Mouse (Mus musculus): ENCODE measurements around the gene Gm8857.
"Not testable (repeated sequence)": the region's sequence is repeated elsewhere in the genome, so short reads cannot be mapped to it uniquely, and the experiment has no call there.

The Gm8857 gene

DNA sequence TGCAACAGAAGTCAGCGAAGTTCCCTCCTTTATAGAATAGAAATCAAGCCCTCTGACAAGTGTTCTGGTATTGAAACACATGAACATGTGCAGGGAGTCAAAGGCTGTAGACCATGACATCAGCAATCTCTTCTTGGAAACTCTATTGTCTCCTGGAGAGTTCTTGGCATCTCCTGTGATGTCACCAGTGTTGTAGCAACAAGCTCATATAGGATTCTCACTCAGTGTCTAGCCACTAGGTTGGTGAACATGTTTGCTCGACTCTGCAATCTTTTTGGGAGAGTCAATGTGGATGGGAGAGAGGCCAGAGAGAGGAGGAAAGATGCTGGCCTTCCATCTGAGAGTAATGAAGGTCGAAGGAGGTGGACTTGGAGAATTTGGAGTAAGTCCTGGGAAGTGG lies at the start of gene Gm8857, which contains the start of gene Gm8871:
Gene Gm8857 (plus strand): TSS at position 303 of the 400 bp plus-strand sequence.
Gene Gm8871 (plus strand): TSS at position 301 of the 400 bp plus-strand sequence.
- in situ Hi-C loops (cut with MboI, MseI), result loop anchor here (5.0 to 10.0 kb wide), 2 partner anchors 555 to 967 kb away; partner anchors contain the start of genes 4933402N22Rik and Gm8906

DNA sequence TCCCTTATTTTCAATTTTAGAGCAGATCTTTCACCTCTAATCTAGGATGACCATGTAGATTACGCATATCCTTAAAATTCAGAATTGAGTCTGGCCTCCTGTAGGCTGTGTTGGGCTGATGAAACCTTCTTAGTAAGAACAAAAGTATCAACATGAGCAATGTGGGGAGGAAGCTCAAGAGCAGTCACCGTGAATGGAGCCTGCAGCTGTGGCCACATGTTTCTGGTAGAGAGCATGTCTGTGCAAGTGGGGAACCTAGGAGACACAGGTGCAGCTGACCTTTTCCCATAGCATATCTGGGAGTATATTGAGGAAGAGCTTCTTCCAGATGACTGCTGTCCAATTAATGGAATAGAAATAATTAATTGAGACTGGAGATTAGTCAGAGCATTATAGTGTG lies 5.9 kb downstream of the Gm8857 start:
- in situ Hi-C loops (cut with MboI, MseI), result not testable (repeated sequence)

GRCm38 (mm10) chr5:10958057-10958456 lies 10.4 kb downstream of the Gm8857 start:
- in situ Hi-C loops (cut with MboI, MseI), result not testable (repeated sequence)
